Mouse (Mus musculus) CD8-positive naive resting alpha-beta T cell, adult 2 months (primary cell): ENCODE results near the gene Ankzf1.
A peak's percentile ranks its signal among the peaks of the same experiment; 100 is the strongest.

Source experiments
- DNase-seq, 2 experiments: peaks; one replicate each; pipeline ENCODE4 v3.0.0; 2022; ENCODE audit warnings: low read depth in 2 of 2, low spot score in 2 of 2

Ankzf1 gene

DNA sequence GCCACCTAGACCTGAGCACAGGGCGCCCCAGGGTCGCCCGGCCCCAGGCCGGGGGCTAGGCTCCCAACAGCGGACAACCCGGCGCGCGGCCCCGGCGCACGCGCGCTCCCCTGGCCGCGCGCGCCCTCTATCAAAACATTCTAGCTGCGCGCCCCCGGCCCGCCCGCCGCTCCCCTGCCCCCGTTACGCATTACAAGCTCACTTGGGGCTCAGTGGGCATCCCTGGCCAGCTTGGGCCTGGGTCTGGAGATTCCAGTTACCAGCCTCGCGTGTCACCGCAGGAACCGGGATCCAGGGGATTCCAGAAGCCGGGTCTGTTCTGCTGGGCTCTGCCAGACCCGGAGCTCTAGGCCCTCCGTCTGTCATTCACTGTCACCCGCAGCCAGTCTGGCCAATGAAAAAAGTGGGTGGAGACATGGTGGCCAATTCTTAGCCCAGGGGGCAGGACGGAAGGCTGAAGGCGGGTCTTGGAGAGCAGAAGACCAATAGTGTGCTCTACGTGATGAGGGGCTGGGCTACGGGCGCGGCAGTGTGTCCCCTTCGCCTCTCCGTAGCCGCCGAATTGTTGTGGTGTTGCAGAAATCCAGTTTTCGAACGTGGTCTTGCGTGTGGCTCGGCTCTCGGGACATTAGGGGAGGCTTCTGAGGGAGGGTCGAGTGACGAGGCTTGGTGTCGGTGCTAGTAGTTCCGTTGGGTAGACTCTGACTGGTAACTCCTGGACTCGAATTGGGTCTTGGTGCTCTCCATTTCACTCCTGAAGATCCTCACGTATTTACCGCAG lies at the start of gene Ankzf1, which contains the start of gene Atg9a:
Ankzf1 (plus strand) TSS at position 530 of the 781 bp plus-strand sequence.
Atg9a (minus strand) TSS at position 575 of the 781 bp plus-strand sequence.
- DNase-seq, result peak; percentile 92 to 93

DNA sequence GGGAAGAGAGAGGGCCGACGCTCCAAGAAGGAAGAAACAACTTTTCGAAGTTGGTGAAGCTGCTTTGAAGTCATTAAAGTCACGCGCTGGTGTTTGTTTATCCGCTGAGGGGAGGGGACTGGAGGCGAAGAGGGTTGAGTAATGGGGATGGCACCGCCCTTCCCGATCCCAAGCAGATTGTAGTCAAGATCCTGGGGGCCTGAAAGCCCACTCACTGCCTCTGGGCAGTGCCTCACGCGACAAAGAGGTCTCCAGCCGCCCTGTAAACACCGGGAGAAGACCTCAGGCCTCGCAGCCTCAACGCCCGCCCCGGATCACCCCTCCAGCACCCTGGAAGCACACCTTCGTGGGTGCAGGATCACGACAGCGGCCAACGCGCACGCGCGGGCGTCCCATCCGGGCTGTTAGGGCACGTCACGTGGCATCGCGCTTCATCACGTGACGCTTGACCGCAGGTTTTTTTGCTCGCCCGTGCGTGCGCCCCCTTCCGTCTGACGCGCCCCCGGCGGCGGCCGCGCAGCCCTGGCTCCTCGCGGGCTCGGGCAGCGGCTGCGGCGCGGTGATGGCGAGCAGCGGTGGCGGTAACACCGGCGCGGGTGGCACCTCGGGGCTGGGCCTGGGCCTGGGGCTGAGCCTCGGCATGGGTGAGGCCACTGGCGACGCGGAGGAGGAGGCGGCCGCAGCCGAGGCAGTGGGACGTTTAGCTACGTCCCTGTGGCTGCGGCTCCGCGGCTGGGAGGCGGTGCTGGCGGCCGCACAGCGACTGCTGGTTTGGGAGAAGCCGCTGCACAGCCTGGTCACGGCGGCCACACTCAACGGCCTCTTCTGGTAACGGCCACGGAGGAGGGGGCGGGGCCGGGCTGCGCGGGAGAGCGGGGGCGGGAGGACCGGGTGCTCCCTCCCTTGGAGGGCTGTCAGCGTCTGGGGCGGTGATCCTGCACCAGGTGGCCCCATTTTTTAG lies 49.4 kb upstream of the Ankzf1 start, which contains the start of the genes Cnppd1 and Retreg2:
Cnppd1 (minus strand) TSS at position 411 of the 961 bp plus-strand sequence.
Retreg2 (plus strand) TSS at position 478 of the 961 bp plus-strand sequence.
- peak; percentile 95 to 97 for DNase-seq

DNA sequence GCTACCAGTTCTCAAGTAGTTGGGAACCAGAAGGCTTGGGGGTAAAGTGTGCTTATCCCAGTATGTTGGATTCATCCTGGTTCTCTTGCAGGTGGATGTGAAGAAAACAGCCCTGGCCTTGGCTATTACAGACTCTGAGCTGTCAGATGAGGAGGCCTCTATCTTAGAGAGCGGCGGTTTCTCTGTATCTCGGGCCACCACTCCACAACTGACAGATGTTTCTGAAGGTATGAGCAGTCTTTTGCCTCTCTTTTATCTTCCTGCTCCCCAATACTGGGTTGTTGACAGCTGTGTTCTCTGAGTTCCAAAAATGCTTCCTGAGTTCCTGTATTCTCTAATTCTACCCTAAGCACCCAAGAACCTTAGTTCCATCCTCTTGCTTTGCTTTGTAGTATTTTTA lies 46.4 kb upstream of the Ankzf1 start:
- DNase-seq, result no peak

DNA sequence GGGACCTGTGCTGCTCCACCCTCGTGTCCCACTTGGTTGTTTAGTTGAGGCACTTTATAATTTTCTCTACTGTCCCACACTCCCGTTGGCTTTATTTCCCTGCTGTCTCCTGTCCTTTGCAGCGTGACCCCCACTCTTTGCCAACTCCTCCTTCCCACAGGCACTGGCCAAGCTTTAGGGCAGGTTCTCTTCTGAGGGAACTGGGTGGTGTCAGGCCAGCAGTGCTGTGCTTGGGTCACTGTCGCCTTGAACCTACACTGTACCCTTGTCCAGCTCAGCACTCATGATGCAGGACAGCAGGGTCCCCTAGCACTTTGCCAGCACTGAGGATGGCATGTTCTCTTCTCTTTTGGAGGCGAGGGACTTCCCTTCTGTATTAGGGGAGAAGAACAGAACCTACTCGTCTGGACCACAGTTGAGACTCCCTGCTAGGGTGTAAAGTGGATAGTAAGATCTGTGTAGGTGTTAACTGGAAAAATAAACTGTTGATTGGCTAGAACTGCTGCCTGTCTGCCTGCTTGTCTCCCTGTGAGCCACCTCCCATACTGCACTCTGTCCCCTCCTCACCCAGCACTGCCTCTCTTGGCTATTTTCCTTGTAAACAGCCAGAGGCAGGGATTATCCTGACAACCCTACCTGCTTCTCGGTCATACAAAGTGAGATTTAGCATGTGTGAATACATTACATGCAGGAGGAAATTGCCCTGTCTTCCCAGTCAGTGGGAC lies 44.4 kb upstream of the Ankzf1 start:
- no peak for DNase-seq

DNA sequence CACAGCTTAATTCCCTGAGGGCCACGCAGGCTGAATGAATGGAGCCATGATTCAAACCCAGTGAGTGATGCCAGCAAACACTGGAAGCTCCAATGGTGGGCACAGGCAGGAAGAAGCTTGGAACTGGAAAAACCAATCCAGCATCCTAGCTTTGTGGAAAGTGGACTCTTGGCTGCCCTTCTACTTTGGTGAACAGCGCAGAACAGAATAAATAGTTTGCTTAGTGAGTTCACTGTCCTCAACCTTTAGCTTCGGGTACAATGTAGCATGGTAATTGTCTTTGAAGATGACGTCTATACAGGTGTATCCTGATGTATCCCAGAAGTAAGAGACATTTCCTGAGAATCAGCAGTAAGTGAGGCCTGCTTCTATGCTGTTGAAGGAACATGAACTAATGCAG lies 43.2 kb upstream of the Ankzf1 start:
- no peak for DNase-seq

DNA sequence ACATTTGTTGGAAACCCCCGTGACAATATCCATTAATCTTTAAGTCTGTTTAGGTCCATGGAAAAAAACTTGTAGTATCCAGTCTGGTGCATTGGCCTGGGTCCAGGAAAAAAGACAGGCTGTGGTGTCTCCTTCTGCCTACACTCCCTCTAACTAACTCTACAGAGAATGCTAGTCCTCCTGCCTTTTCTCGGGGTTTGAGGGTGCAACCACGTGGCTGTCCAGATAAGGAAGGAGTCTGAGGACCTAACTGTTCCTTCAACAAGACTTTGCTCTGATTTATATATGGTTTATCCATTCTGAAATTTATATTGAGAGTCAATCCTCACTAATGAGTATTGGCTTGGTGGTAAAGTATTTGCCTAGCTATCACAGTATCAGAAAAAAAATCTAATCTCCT lies 36.1 kb upstream of the Ankzf1 start:
- no peak for DNase-seq

DNA sequence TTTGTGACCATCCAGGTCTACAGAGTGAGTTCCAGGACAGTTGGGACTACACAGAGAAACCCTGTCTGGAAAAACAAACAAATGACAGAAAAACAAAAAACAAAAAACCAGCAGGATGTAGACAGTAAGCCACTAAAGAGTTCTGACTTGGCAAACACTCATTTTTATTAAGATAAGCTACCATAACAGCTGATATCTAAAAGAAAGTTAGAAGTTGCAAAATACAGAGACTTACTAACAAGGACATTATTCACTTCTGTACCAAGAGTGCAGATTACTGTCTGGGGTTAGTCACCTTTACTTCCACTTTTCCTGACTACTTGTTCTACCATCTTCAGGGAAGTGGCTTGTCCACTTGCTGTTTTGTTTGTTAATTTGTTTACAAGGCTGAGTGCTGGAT lies 33.0 kb upstream of the Ankzf1 start:
- no peak for DNase-seq

DNA sequence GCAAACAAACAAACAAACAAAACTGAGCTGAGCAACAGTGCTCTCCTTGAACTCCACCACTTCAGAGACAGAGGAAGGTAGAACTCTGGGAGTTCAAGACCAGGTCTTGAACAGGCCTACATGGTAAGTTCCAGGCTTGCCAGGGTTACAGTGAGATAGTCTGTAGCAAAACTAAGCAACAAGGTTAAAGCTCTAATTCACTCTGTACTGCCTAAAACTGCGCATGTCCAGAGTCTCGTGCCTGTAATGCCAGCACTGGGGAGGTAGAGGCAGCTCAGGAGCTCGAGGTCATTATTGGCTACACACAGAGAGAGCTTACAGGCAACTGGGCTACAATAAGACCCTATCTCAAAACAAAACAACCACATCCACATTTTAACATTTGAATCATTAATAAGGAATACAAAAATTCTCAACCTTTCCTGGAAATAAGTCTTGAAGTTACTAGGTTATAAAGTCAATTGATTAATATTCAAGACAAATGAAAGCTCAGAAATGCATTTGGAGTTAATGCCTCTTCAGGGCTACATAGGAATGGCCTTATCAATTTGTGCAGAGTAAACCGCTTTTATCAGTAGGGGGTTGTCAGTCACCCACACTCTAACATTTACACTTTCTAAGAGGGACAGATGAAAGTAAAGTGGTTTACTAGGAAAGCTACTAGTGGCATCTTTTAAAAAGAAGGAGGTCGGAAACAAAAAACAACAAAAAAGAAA lies 32.3 kb upstream of the Ankzf1 start:
- DNase-seq, result no peak

DNA sequence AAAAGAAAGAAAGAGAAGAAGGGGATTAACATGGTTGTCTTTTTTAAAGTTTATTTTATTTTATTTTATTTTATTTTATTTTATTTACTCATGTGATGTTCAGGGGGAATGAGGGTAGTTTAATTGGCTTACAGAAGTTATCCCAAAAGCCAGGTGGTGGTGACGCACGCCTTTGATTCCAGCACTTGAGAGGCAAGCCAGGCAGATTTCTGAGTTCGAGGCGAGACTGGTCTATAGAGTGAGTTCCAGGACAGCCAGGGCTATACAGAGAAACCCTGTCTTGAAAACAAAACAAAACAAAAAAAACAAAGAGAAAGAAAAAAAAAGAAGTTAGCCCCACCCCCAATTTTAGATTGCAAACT lies 31.7 kb upstream of the Ankzf1 start:
- no peak for DNase-seq

DNA sequence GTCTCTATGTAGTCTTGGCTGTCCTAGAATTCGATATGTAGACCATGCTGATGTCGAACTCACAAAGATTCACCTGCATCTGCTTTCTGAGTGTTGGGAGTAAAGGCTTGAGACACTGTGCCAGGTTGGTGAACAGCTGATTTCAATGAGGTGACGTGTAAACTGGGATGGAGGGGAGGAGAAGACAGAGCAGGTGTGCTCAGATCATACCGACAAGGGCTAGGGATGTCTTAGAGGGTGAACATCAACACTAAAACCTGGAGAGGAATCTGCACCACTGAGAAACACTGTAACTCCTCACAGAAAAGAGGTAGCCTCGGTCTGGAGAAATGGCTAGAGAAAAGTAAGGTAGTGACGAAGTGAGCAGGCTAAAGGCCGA lies 23.9 kb upstream of the Ankzf1 start:
- no peak for DNase-seq

DNA sequence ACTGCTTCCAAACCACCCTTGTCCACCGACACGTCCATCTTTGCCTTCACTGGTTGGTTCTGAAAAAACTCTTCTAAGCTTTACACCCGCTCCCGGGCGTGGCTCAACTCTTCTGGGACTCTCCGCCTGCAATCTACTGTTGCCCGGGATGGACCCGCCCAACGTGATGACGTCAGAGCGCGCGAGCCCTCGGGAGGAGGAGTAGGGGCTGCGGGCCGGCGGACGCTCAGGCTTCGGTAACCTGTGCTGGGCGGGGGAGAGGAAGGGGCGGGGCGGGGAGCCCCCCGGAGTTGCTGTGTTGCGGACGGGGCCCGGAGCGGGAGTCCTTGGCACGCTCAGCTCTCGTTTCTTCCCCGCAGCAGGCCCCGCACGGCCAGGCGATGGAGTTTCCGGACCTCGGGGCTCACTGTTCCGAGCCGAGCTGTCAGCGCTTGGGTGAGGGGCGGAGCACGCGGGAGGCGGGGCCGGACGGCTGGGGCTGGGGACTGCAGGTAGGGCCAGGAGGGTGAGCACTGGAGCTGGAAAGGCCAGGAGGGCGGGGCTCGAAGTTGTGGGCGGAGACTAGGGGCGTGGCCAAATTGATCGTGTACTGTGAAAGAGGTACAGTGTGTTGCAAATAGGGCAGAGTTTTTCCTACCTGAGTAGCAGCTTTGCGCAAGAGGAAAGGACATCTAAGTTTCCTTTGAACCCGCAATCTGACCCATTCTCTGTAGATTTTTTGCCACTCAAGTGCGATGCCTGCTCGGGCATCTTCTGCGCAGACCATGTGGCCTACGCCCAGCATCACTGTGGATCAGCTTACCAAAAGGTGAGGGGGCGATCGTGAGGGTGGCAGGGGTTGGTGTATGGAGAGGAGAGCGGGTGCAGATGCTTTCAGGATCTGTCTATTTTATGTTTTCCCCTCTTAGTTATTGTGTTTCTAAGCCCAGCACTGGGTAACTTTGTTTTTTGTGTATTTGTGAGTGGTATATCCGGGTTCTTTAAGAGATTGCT lies 23.2 kb upstream of the Ankzf1 start, which contains the start of gene Zfand2b:
Zfand2b (plus strand) TSS at position 175 of the 993 bp plus-strand sequence.
- peak; percentile 95 to 99 for DNase-seq

DNA sequence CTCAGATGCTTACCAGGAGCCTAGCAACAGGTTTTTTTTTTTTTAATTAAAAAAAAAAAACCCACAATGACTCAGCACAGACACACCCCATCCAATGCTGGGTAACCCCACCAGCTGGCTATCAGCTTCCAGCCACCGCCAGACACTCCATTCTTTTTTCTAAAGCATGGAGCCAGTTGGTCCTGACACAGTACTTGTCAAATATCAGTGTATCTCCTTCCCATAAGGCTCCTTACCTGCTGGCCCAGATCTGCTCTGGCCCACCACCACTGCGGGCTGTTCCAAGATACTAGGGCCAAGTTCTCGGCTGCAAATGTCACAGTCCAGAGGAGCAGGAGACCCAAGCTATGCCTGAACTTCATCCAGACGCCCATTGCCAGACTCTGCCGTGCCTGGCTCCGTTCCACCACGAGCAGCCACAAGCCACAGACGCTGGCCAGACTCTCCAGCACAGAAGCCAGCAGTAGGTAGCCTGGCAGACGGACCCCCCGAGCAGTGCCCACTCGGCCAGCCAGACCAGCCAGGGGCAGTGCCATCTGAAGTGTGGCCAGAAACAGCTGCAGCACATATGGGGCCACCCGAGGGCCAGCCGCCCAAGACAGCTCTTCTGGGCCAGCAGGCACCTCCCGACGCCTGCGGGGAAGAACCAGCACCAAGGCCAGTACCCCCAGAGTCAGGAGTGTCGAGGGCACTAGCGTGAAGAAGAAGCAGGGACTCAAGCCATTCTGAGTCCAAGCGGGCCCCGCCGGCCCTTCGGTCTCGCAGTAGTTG lies 12.4 kb upstream of the Ankzf1 start:
- DNase-seq, result peak in 1 of 2 experiments; percentile 6

DNA sequence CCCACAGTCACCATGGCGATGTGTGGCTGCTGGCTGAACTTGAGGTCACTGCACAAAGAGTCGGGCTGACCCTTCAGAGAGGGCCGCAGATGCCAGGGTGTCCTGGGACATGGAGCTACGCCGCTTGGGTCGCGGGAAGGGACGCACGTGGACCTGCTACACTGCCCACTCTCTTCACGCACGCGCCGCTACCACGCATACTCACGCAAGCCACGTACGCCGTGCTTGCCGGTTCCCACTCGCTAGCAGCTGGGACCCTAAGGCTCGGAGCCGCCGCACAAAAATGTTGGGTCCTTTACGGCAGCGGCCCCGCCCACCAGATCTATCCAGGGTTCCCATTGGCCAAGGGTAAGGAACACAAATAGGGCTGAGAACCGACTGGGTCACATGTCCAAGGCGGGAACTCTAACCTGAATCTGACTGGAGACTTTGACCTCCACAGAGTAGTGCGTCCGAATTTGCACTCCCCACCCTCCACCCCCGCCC lies 11.8 kb upstream of the Ankzf1 start, which contains the start of gene Abcb6:
Abcb6 (minus strand) TSS at position 288 of the 486 bp plus-strand sequence.
- DNase-seq, result peak; percentile 66 to 73

DNA sequence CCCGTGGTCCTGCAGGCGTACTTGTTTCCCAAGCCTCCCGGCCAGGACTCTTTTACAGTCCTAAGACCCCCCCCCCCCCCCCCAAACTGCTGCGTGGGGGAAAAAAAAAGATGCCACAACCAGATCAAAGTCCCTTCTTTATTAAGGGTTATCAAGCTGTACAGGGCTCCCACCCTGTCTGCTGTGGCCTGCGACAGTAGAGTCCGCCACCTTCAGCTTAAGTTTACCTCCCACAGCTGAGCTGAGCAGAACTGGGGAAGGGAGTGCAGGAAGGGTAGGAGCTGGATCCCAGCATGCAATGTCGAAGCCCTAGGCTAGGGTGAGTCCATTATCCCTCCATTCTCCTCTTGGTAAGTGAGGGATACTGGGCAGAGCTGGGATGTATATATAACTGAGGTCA lies 11.2 kb upstream of the Ankzf1 start:
- no peak for DNase-seq

DNA sequence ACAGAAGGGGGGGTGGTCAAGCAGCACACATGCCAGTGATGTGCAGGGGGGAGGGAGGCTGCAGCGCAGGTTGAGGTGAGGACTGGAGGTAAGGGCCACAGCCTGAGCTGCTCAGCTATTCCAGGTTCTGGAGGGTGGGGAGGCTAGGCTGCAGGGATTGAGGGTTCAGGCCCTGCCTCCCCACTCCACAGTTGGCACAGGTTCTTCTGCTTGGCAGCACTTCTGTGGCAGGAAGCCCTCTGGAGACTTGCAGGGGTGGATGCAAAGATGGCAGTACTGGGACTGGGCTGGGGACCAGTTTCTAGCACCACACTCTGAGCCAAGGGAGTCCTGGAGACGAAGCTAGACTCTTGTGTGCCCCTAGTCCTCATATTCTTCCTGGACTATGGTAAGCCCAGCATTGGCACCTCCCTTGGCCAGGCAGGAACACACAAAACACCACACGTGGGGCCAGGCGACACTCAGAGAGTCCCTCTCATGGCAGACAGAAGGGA lies 10.5 kb upstream of the Ankzf1 start:
- no peak for DNase-seq

DNA sequence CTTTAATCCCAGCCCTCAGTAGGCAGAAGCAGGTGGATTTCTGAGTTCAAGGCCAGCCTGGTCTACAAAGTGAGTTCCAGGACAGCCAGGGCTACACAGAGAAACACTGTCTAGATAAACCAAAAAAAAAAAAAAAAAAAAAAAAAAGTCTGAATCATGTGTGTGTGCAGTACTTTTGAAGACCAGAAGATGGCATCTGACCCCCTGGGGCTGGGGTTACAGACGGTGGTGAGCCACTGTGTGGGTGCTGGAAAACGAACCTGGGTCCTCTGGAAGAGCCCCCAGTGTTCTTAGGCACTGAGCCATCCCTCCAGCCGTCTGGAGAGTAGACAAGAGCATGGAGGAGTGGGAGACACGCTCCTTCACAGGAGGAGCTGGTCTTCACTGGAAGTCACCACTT lies 9.8 kb upstream of the Ankzf1 start:
- DNase-seq, result no peak

DNA sequence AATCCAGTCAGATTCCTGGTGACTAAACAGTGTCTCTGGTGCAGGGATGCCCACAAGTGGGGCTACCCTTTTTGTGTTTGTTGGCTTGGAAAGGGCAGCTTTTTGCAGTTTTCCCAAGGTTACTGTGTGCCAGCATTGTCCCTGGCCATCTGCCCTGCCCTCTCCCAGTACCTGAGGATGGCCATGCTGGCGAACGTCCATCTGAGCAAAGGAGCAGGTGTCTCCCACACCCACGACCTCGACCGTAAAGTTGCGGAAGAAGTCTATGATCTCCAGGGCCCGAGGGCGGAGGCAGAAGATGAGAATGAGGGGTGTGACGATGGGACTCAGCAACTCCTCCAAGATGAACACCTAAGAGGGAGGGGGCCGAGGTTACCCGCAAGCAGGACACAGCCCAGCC lies 6.5 kb upstream of the Ankzf1 start:
- DNase-seq, result no peak

DNA sequence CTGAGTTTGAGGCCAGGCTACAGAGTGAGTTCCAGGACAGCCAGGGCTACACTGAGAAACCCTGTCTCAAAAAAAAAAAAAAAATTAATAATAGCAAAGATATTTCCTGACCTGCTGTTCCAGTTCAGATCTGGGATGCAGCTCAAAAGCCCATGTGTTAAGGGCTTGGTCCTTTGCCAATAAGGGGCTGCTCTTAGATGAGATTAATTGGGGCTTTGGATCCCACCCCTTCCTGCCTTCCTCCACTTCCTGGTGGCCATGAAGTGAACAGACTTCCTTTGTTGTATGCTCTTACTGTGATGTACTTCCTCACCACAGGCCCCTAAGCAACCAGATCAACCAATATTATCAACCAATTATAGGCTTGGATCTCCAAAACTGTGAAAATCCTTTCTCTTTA lies 4.8 kb upstream of the Ankzf1 start:
- DNase-seq, result no peak
